Mouse (Mus musculus) intestine, embryonic 14.5 days (tissue): Measurements from ENCODE around the gene Grik3. TPM values are rescaled to one million over a fixed set of nuclear protein-coding genes. Genes with fewer than 3 reads are reported as not detected.
"Not testable (repeated sequence)": the region's sequence is repeated elsewhere in the genome, so short reads cannot be mapped to it uniquely, and the experiment has no call there.

Experiments
- ATAC-seq: fragments of 200-750 bp; cut with Nextera tagmentation; replicated peaks from 2 replicates; pipeline ENCODE4 v1.8.0; 2017; ENCODE audit warnings: low read depth, moderate number of reproducible peaks, moderate TSS enrichment, moderate library complexity; ENCODE audit not compliant: low FRiP score, low TSS enrichment
- DNase-seq: peaks from one replicate; pipeline ENCODE4 v3.0.0-alpha.2; 2018; ENCODE audit warnings: low spot score
- H3K27ac ChIP-seq: fragments of 300-500 bp; sonication (generic); 2 replicates; pipeline ENCODE4 v1.5.1; 2014; ENCODE audit warnings: low read depth, mild to moderate bottlenecking, control low read depth
- H3K27me3 ChIP-seq: fragments of 300-500 bp; sonication (generic); replicated peaks from 2 replicates; pipeline ENCODE4 v1.6.1; 2014; ENCODE audit warnings: low read length, control low read depth; ENCODE audit not compliant: control insufficient read depth, insufficient read depth
- H3K36me3 ChIP-seq: fragments of 300-500 bp; sonication (generic); 2 replicates; pipeline ENCODE4 v1.6.1; 2014; ENCODE audit warnings: low read length, control low read depth; ENCODE audit not compliant: control insufficient read depth, insufficient read depth
- H3K4me1 ChIP-seq: fragments of 300-500 bp; sonication (generic); replicated peaks from 2 replicates; pipeline ENCODE4 v1.6.1; 2014; ENCODE audit warnings: low read length, control low read depth, mixed read lengths; ENCODE audit not compliant: control insufficient read depth, insufficient read depth
- H3K4me2 ChIP-seq: fragments of 300-500 bp; sonication (generic); 2 replicates; pipeline ENCODE4 v1.6.1; 2014; ENCODE audit warnings: low read length
- H3K4me3 ChIP-seq: fragments of 300-500 bp; sonication (generic); 2 replicates; pipeline ENCODE4 v1.5.1; 2014; ENCODE audit warnings: low read depth, low read length, control low read depth, mixed read lengths
- H3K9ac ChIP-seq: fragments of 300-500 bp; sonication (generic); 2 replicates; pipeline ENCODE4 v1.6.1; 2014; ENCODE audit warnings: mild to moderate bottlenecking, low read length
- H3K9me3 ChIP-seq: fragments of 300-500 bp; sonication (generic); 2 replicates; pipeline ENCODE4 v1.6.1; 2016; ENCODE audit warnings: low read length, control low read depth; ENCODE audit not compliant: control insufficient read depth
- WGBS: fragments of 180-500 bp; shearing (Covaris S2); extraction: QIAGEN DNeasy Blood & Tissue Kit; methylation state at CpG from one replicate; pipeline ENCODE4 v1.1.7; 2014; 5-methylcytosine and 5-hydroxymethylcytosine counted together
- polyA plus RNA-seq: library from polyadenylated mRNA; unstranded; fragments of >200 nt; fragmentation: Nextera tagmentation; extraction: Ambion mirVana; gene quantifications from 2 replicates; pipeline ENCODE4 v1.2.1, GENCODE M21; 2014

Grik3 gene
- polyA plus RNA-seq, 1 experiment from 2014 or later: 0.78 TPM

DNA sequence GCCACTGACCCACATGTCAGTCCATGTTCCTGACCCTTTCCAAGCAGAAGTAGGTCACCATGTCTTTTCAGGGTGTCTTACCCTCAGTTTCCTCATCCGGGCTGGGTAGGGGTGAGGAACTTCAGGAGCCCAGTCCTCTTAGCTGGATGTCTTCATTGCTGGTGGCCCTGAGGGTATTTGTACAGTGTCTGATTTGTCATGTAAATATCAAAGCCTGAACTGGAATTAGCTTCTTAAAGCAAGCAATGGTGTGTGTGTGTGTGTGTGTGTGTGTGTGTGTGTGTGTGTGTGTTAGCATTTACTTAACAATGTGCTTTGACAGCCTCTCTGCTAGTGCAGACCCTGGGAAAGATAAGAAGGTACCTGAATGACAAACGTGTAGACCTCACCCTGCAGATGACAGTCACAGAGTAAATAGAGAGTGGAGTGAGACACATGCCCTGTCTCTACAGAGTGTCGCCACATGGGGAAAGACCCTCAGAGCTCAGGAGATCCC, 109.1 kb downstream of the Grik3 start:
- H3K4me1 ChIP-seq: no peaks in the 10 kb centered on the region
- no peak overlapping the region for H3K4me3 ChIP-seq
- no peak overlapping the region for H3K9ac ChIP-seq
- H3K27ac ChIP-seq: no peak overlapping the region
- no peak overlapping the region for H3K4me2 ChIP-seq
- no peak for ATAC-seq
- peaks cover 2% of the 10 kb centered on the region; the same call in 1 of the 2 replicates for H3K27me3 ChIP-seq
- H3K9me3 ChIP-seq: no peaks in the 10 kb centered on the region
- no peaks in the 10 kb centered on the region for H3K36me3 ChIP-seq
- no peak for DNase-seq
- WGBS: 50% methylated on average over 3 of the region's 3 CpGs

DNA sequence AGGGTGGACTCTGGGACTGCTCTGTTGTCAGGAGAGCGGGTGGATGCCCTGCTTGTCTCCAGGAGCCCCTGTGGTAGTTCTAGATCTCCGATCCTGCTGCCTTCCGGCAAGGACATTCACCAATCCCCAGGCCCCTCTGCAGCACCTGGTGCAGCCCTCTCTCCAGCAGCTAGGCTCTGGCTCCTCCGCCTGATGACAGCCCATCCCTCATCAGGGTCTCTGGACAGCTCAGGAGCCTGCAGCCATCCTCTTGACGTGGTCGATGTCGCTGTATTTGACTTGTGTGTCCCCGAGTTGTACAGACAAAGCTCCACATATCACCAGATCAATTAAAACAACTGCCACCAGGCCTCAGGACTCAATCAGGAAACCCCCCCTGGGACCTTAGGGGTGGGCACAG, 110.1 kb downstream of the Grik3 start:
- no peaks in the 10 kb centered on the region for H3K9me3 ChIP-seq
- H3K36me3 ChIP-seq: no peaks in the 10 kb centered on the region
- no peaks in the 10 kb centered on the region for H3K4me1 ChIP-seq
- no peak overlapping the region for H3K4me3 ChIP-seq
- DNase-seq (no peak), ATAC-seq (no peak)
- H3K27me3 ChIP-seq: peaks cover 2% of the 10 kb centered on the region; the same call in 1 of the 2 replicates
- H3K9ac ChIP-seq: no peak overlapping the region
- WGBS: 60% methylated on average over 8 of the region's 8 CpGs
- no peak overlapping the region for H3K4me2 ChIP-seq
- H3K27ac ChIP-seq: no peak overlapping the region

DNA sequence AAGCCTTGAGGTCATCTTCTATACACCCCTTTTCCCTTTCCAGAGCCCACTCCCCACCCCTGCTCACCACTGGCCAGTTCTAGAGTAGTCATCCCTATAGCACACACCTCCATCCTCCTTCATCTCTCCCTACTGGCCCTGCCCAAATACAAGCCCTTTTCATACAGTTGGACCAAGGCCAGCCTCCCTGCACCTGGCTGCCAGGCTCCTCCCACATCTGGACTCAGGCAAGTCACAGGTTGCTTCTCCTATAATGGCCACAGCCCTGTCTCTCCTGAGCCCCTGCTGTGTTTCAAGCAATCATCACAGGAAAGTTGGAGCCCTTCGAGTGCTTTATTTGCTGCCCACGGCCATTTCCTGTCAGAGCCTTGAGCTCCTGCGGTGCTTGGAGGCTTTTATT, 110.8 kb downstream of the Grik3 start:
- Histone ChIP-seq H3K9me3 (no peaks in the 10 kb centered on the region), H3K4me3 (no peak overlapping the region), H3K9ac (no peak overlapping the region), H3K4me1 (no peaks in the 10 kb centered on the region), H3K36me3 (no peaks in the 10 kb centered on the region), H3K27me3 (0 out of 2 replicates have a peak, but pooled peaks cover 2% of the 10 kb centered on the region), H3K4me2 (no peak overlapping the region), H3K27ac (no peak overlapping the region)
- no peak for DNase-seq
- WGBS: 33% methylated on average over 3 of the region's 3 CpGs
- ATAC-seq: no peak

DNA sequence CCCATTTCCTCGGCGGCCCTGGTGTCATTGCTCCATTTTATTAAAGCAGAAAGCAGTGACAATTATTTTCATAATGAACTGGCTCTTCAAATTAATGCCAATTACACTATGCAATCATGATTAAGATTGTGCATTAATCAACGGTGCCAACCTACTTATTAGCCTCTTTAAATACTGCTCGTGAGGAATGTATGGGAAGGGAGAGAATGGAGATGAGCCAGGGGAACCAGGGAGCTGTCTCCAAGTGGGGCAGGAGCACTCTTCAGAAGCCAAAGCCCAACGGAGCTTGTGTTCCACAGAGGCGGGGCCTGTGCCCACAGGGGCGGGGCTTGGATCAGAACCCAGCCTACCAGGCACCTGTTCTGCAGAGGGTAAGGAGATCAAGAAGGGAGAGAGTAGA, 114.0 kb downstream of the Grik3 start:
- DNase-seq (no peak), ATAC-seq (no peak)
- Histone ChIP-seq H3K27me3 (no peaks in the 10 kb centered on the region), H3K27ac (no peak overlapping the region), H3K9me3 (no peaks in the 10 kb centered on the region), H3K4me3 (no peak overlapping the region), H3K9ac (no peak overlapping the region), H3K36me3 (no peaks in the 10 kb centered on the region), H3K4me2 (no peak overlapping the region), H3K4me1 (no peaks in the 10 kb centered on the region)
- 62% methylated on average over 7 of the region's 7 CpGs for WGBS

DNA sequence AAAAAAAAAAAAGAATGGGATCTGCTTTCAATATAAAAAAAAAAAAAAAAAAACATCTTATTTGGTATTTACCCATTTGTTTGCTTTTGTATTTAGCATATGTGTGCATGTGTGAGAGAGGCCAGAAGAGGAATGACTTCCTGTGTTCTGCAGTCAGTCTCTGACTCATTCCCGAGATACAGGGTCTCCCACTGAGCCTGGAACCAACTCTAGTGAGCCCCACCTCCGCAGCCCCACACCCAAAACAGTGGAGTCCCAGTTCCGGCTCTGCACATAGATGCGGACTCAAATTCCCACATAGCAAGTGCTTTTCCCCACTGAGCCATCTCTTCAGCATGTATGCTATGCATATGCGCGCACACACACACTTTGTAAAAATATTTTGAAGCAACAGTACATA, 115.6 kb downstream of the Grik3 start:
- Histone ChIP-seq H3K9ac (no peak overlapping the region), H3K9me3 (no peaks in the 10 kb centered on the region), H3K36me3 (no peaks in the 10 kb centered on the region), H3K4me2 (no peak overlapping the region), H3K27ac (no peak overlapping the region), H3K4me3 (no peak overlapping the region), H3K27me3 (no peaks in the 10 kb centered on the region), H3K4me1 (no peaks in the 10 kb centered on the region)
- ATAC-seq (no peak), DNase-seq (no peak)
- WGBS: 80% methylated on average over 6 of the region's 6 CpGs

DNA sequence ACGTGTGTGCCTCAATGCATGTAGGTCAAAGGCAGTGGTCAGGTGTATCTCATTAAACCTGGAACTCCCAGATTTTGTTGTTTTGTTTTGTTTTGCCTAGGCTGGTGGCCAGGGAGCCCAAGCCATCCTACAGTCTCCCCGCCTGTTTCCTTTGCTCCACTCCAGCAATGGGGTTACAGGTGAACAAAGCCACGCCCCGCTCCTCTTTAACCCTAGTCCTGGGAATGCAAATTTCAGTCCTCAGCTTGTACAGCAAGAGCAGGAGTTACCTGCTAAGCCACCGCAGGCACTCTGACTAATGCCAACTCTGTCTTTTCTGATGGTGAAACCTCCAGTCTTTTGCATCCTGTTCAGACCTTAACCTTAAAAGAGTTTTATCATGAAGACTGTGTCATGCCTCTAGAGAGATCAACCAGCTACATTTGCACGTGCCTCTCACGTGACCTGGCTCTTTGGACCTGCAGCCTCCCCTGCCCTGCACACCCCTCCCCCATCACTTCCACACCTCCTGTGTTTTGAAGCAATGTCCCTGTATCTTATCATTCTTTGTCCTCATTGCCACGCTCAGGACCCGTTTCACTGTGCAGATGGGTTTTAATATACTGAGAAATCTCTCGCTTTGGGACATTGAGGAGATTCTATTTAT, 117.0 kb downstream of the Grik3 start:
- H3K9ac ChIP-seq: no peak overlapping the region
- no peak overlapping the region for H3K4me2 ChIP-seq
- ATAC-seq: no peak
- no peaks in the 10 kb centered on the region for H3K9me3 ChIP-seq
- H3K27ac ChIP-seq: no peak overlapping the region
- DNase-seq: no peak
- H3K27me3 ChIP-seq: no peaks in the 10 kb centered on the region
- no peak overlapping the region for H3K4me3 ChIP-seq
- H3K4me1 ChIP-seq: no peaks in the 10 kb centered on the region
- WGBS: 55% methylated on average over 10 of the region's 10 CpGs
- no peaks in the 10 kb centered on the region for H3K36me3 ChIP-seq

DNA sequence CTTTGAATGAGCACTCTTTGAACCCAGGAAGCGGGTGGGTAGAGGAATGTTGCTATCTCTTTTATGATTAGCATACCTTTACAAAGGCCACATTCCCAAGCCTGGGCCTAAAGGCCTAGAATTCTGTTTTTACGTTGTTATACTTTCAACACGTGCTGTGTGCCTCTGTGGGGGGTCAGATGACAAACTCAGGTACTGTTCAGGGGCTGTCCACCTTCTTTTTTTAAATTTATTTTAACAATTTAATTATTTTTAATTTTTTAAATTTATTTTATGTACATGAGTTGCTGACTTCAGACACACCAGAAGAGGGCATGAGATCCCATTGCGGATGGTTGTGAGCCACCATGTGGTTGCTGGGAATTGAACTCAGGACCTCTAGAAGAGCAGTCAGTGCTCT, 118.4 kb downstream of the Grik3 start:
- not testable (repeated sequence) for H3K4me2 ChIP-seq, H3K36me3 ChIP-seq, H3K9ac ChIP-seq, DNase-seq, H3K27me3 ChIP-seq, H3K9me3 ChIP-seq, H3K27ac ChIP-seq, H3K4me3 ChIP-seq, H3K4me1 ChIP-seq, ATAC-seq
- WGBS: 46% methylated on average over 3 of the region's 4 CpGs

DNA sequence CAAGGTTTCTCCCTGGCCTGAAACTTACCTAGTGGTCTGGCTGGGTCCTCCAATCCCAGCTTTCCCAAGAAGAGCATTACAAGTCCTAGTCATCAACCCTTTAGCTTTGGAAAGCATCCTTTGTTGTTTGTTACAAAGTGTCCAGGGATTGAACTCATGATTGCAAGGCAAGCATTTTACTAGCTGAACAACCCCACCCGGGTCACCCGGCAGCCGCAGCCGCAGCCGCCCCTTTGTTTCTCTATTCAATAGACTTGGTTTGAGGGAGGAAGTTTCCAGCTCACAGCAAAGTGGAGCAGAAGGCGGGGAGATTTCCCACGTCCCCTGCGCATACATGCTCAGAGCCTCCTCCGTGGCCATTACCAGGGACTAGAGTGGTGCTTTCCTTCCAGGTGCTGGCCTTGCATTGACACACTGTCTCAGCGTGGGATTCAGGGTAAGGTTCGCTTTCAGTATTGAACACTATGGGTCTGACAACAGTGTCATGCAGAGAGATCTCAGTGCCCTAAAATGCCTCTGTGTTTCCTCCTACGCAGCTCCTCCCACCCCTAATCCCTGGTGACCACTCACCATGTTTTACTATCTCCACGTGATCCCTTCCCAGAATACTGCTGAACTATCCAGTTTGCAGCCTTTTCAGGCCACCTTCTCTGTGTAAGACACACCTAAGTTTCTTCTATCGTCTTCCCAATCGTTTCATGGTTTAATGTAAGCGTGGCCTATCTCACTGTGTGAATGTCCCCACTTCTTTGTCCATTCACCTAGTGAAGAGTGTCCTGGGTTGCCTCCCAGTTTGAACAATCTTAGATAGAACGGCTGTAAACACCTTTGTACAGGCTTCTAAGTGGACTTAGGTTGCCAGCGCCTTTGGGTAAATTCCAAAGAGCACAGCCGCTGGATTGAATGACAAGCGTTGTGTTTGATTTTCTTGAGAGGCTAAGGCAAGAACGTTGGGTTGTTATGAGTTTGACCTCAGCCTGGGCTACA, 119.1 kb downstream of the Grik3 start:
- H3K4me2 ChIP-seq: no peak overlapping the region
- no peaks in the 10 kb centered on the region for H3K36me3 ChIP-seq
- DNase-seq (no peak), ATAC-seq (no peak)
- no peak overlapping the region for H3K9ac ChIP-seq
- H3K27ac ChIP-seq: no peak overlapping the region
- no peaks in the 10 kb centered on the region for H3K9me3 ChIP-seq
- 74% methylated on average over 21 of the region's 21 CpGs for WGBS
- H3K27me3 ChIP-seq: no peaks in the 10 kb centered on the region
- H3K4me3 ChIP-seq: no peak overlapping the region
- no peaks in the 10 kb centered on the region for H3K4me1 ChIP-seq
